Mouse (Mus musculus) B cell, adult 2 months (primary cell): ENCODE data around the gene Slc17a8.
A peak's percentile ranks its signal among the peaks of the same experiment; 100 is the strongest.
"Not testable (repeated sequence)": the region's sequence is repeated elsewhere in the genome, so short reads cannot be mapped to it uniquely, and the experiment has no call there.

Experiments used
- DNase-seq, 2 experiments: peaks; one replicate each; pipeline ENCODE4 v3.0.0; 2022

Slc17a8 gene

DNA sequence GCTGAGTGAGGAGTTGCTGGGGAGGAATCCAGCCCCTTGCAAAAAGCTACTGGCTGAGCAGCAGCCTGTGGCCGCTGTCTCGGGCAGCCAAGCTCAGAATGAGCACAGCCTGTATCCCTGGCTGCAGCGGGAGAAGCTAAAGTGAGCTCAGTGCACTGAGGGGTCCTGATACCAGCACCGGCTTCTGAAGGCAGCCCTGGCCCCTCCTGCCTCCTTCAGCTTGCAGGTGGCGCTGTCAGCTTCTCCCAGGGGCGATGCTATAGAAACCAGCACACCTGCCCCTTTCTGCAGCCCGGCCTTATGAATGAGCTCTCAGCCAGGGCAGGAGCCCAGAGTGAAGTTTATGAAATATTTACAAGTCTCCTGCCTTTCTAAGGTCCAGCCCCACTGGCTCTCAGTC lies at the start of gene Slc17a8:
Slc17a8 (minus strand) TSS at position 125 of the 400 bp plus-strand sequence.
- DNase-seq, result no peak

DNA sequence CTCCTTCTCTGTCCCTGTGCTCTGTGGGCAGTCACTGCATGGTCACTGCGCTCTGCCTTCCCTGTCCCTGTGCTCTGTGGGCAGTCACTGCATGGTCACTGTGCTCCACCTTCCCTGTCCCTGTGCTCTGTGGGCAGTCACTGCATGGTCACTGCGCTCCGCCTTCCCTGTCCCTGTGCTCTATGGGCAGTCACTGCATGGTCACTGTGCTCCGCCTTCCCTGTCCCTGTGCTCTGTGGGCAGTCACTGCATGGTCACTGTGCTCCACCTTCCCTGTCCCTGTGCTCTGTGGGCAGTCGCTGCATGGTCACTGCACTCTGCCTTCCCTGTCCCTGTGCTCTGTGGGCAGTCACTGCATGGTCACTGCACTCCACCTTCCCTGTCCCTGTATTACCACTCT lies 49.3 kb upstream of the Slc17a8 start:
- not testable (repeated sequence) for DNase-seq

DNA sequence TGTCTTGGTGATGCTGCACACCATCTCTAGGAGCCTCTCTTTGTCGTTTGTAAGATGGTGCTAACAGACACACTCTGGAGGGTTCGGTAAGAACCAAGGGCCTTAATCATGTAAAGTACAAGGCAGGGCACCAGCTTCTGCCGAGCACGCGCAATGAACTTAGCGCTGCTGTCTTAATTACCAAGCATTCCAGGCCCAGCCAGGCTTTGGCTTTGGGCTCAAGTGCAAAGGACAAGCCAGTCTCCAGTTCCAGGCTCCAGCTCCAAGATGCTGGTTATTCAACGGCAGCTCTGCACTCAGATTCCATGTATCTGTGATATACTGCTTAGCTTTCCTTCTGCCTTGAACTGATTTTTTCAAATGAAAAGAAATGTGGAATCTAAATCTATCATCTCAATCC lies 46.5 kb upstream of the Slc17a8 start:
- no peak for DNase-seq

DNA sequence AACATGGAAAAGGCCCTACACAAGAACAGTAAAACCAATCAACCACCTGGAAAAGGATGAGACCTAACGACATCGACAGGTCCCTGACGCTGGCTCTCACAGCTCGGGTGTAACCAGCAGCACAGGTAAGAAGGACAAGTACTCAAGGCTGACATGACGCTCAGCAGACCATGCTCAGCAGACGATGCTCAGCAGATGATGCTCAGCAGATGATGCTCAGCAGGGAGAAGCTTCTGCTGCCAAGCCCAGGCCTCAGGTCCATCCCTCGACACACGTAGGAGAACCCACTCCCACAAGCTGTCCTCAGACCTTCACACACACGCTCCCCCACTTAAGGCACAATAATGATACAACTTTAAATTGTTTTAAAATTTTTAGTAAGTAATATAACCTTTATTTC lies 44.6 kb upstream of the Slc17a8 start:
- no peak for DNase-seq

DNA sequence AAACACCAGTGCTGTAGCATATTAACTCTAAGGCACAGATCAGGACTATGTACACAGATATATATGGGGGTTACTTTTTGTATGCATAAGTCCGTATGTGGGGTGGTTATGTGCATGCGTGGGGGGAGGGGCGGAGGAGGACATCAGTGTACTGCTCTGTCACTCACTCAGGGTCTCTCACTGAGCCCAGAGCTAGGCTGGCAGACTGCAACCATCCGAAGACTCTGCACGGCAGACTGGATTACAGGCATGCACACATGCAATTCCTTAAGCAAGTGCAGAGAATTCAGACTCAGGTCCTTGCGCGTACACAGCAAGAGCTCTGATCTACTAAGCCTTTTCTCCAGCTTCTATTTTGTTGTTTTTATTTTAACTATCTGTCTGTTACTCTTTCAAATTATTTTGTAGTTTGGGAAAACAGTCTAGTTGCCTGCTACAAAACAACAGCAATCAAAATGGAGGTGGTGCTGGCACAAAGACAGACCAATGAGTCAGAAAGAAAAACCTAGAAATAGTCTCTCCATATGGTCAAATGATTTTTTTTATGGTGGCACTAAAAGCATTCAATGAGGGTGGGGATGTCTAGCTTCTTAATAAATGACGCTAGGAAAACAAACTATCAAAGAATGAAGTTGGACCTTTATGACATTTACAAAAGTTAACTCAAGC lies 44.1 kb upstream of the Slc17a8 start:
- DNase-seq, result no peak

DNA sequence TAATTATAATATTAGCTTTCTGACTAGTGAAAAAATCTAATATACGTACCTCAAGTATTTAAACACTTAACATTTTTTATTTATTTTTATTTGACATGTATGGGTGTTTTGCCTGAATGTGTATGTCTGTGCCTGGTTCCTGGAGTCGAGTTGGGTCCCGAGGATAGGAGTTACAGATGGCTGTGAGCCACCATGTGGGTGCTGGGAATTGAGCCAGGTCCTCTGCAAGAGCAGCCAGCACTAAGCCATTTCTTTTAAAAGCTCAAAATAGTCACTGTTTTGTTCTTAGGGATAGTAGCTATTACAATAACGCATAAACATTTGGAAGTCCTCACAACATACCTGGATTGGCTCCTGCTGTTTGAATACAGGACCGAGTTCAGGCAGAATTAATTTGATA lies 35.3 kb upstream of the Slc17a8 start:
- DNase-seq, result no peak

DNA sequence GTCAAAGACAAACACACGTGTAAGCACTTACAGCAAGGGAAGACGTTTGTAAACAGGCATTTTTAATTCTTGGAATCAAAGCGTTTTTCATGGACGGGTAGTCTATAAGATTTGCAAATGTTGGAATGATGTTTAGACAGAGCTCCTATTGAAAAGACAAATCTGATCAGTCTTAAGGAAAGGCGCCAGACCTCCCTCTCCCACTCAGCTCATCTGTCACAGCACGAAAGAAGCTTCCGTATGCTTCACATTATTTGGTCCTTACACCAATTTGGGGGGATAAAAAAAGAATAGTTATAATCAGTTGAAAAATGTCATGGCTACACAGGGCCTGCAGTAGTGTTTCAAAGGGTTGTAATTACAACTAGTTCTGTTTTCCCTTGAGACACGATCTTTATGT lies 31.9 kb upstream of the Slc17a8 start:
- DNase-seq, result no peak

DNA sequence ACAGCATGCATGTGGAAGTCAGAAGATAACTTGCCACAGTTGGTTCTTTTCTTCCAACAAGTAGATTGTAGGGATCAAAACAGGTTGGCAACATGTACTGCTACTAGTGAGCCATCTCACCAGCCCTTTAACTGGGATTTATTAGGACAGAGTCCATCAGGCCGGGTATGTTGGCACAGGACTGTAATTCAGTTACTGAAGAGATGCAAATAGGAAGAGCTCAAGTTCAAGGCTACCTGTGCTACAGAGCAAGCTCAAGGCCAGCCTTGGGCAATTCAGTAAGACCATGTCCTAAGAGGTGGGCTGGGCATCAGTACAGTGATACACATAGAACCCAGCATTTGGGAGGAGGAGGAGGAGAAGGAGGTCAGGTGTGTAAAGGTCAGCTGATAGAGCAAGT lies 30.6 kb upstream of the Slc17a8 start:
- DNase-seq, result no peak

DNA sequence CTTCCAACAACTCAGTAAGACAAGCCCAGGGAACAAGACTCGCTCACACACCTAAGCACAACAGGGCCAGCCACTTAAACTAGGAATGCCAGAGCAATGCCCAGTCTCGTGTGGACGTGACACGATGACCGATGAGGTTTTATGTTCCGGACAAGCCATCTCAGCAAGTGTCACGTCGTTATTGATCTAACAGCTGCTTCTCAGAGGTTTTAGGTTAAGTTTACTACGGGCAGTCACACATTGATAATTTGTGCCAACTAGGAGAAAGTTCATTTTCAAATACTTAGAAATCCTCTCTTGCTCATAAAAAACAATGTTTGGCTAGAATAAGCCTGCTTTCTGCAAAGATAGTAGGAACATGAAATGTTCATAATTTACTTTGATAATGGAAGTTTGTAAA lies 25.9 kb upstream of the Slc17a8 start:
- DNase-seq, result no peak

DNA sequence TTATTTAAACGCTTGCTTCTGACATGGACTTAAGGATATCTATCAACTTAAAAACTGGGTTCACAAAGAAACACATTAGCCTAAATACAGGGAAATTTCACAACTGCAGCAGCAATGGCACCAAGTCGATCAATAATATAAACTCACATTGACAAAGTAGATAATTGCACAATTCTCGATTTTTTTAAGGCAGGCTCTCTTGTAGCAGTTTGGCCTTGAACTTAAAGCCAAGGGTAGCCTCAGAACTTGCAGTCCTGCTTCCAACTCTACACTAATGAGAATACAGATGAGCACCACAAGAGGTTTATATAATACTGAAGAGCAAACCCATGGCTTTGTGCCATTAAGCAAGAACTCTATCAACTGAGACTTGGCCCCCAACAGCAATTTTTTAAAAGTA lies 15.9 kb upstream of the Slc17a8 start:
- DNase-seq, result no peak

DNA sequence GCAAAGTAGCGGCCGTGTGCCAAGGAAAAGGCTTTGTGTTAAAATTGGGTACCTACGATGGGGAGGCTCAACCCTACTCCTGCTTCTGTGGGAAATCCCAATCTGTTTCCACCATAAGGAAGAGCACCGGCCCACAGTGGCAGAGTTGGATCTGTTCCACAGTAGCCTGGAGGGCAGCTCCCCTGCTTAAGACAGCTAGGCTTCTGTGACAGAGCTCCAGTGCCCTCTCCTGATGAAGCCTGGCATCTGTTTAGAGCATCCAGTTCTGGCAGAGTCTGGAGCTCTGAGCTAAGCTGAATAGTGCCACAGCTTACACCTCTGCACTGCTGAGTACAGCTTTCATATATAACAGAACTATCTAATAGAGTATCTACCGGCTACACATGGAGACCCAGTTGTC lies 14.0 kb upstream of the Slc17a8 start:
- no peak for DNase-seq

DNA sequence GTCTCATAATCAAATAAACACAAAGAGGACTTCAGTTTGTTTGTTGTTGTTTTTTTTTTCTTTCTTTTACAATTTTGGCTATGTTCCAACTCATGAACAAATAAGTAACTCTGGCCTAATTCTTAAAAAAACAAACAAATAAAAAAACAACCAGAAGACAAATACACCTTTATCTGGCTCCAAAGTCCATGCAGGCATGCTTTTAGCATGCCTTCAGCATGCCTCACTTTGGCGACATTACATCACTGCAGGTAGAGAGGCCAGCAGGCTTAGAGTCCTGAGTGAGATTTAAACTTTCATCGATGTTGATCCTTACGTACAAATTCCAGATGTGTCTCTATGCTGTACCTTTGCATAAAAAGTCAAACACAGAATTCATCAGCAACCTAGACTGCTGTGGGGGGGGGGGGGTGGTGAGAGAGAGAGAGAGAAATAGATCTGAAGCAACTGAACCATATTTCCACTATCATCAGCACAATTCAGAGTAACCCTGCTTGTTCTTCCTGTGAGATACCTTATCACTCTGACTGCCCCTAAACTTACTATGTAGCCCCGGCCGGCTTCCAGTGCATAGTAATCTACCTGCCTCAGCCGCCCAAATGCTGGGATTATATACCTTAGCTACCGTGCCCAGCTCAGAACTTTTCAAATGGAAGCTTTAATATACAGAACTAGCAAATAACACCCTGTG lies 12.8 kb upstream of the Slc17a8 start:
- no peak for DNase-seq

DNA sequence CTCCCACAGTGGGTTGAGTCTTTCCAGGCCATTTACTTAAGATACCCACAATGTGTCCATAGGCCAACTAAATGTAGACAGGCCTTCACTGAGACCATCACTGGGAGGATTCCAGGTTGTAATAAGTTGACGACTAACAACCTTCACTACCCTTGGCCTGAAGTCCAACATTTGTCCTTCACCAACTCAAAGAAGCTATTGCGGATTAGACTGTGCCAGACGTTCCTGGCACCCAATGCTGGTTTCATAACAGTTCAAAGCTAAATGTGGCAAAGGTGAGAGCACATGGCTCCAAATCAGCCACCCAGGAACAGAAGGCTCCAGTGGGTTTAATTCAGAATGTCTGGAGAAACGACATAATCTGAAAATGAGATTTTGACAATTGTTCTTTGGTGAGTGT lies 12.1 kb upstream of the Slc17a8 start:
- DNase-seq, result no peak

DNA sequence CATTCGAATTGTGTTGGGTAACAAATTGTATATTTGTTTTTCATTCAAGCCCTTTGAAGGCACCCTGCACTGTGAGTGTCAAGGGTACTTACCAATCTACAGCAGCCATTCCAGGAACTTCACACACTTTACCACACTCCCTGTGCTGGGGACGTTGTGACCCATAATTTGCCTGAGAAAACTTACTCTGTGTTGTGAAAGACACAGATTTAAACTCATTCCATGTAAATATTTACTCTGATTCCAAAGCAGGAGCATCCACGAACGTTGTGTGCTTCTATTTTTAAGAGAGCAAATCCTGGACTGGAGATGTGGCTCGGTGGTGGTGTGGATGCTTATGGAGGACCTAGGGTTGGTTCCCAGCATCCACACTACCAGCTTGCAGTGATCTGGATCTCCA lies 10.8 kb upstream of the Slc17a8 start:
- DNase-seq, result no peak

DNA sequence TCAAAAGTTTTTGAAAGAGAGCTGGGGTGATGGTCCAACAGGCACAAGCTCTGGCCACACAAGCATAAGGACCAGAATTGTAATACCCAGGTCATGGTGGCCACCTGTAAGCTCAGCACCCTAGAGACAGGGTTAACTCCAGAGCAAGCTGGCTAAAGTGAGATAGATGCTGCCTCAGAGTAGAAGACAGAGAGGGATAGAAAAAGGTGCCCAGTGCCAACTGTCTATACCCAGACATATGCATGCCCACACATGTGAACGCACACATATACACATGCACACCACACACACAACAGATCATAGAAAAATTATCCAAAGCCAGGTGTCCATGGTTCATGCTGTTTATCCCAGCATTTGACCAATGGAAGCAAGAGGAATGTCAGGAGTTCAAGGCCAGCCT lies 9.5 kb upstream of the Slc17a8 start:
- no peak for DNase-seq

DNA sequence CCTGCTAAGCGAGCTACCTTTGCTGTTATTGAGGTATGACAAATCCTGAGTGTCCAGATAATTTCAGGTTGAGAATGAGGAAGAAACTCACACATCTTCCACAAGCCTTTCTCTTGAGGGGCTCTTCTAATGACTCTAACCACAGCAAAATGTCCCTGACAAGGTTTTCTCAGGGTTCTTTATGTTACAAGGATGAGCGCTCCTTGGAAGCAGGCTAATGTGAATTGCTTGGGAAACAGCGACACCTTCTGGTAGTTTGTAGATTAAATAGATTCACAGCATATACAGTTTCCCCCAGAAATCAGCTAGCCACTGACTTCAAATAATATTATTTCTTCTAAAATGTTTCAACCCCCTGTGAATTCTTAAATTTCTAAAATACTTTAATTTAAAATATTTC lies 9.0 kb upstream of the Slc17a8 start:
- DNase-seq, result peak; percentile 39 to 45

DNA sequence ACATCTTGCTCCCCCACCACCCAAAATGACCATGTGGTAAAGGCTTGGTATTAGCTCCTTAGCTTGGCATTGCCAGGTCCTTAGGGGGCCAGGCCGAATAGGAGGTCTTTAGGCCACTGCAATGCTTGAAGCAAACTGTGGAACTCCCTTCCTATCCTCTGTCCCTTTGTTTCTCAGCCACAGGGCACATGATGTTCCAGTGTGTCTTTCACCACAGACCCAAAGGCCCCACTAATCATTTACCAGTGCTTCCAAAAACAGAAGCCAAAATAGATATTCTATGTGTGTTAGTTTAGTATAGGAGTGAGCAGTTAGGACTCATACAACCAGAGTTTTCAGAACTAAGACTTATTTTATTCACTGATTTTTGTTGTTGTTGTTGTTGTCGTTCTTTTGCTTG lies 5.7 kb upstream of the Slc17a8 start:
- no peak for DNase-seq

DNA sequence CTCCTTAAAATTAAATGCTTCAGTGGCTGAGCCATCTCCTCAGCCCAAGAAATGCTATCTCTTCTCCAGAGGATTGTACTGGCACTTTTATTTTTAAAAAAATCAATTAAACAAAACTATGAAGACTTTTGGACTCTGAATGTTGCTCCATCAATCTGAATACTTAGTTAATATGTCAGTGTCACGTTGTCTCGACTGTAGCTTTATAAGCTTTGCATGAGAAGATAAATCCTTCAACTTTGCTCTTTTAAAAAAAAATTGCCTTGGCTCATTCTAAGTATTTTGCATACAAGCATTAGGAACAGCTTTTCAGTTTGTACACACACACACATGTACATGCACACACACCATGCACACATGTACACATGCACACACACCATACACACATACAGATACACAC lies 3.1 kb upstream of the Slc17a8 start:
- DNase-seq, result no peak

DNA sequence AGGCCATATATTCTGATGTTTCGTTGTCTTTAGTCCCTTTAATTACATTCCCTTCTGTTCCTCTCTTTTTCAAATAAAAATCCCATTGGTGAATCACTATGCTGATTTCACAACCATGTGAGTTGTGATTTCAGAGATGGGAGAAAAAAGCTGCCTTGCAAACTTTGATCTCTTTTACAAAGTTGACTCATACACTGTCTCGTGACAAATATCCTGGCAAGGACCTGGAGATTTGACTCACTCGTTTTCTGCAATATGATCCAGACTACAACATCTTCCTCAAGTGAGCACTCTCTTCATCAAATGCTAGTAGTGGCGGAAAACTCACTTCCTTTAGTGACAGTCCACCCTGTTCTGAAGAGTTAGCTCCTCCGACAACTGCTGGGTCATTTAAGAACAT lies 21.7 kb downstream of the Slc17a8 start:
- DNase-seq, result no peak

DNA sequence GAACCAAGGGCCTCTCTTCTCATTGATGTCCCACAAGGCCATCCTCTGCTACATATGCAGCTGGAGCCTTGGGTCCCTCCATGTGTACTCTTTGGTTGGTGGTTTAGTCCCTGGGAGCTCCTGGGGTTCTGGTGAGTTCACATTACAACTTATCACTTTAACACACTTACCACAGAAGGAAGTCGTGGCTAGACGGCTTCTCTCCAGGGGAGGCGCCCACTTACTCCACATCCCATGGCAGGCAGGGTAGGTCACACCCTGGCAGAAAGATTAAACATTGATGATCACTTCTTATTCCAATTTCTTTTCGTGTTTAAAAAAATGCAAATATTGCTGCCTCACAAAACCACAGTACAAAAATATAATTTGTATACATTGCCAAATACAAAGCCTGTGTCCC lies 23.8 kb downstream of the Slc17a8 start:
- no peak for DNase-seq

DNA sequence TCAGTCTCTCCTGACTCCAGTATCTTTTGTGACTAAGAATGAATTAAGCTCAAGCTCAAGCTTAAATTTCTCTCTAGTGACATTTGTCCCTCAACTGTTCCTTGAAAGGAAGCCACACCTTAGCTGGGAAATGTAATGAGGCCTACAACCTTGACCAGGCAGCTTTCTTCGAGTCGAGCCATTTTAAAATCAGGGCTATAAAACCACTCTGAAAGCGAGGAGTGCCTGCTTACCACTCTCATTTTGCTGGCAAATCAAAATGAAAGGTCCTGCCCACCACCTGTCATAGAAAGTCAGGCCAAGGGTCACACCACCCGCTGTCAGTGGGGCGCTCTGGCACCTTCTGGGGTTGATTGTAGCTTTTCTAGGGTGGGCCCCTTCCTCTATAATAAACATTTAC lies 25.1 kb downstream of the Slc17a8 start:
- DNase-seq, result no peak

DNA sequence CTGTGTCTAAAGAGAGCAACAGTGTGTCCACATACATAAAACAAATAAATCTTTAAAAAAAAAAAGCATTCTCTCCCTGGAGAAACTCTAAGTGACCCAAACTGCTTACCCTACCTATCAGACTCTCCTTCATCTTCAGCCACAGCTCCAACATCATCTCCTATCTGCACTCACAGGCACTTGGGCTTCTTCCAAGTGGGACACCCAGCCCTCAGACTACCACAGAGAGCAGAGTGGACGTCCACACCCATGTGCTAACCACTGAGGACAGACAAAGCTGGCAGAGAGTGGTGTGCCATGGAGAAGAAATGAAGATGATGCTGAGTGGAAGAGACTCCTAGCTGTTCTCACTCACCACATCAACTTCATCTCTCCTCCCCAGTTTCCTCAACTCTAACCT lies 25.5 kb downstream of the Slc17a8 start:
- no peak for DNase-seq

DNA sequence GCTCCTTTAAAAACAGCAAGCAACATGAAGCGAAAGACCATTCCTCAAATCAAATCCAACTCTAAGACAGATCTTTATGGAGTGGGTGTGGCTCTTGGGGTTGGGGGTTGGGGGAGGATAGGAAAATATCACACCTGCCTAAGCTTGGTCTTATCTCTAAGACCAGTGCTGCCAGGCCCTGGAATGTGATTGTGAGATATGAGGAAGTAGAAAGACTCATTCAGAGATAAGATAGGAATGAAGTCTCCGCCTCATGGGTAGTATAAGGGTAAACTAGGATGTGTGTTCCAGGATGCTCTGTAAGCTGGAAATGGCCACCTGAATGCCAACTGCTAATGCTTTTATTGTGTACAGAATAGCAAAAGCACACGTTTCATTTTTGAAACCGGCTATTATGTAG lies 26.7 kb downstream of the Slc17a8 start:
- no peak for DNase-seq

DNA sequence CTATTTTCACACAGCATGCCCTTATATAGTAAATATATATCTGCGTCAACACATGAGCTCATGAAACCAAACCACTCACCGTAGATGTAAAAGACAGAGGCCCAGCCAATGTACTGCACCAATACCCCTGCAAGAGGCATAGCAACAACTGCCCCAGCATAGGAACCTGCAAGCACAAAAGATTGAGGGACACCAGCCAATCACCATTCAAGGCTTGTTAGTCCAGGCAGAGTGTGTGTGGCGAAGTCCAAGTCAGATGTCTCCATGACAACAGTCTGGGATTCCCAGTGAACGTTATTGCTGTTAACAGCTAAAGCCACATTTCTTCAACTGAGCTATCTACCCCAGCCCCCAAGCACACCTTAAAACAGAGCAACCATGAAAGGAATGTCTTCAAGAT lies 28.3 kb downstream of the Slc17a8 start:
- DNase-seq, result no peak

DNA sequence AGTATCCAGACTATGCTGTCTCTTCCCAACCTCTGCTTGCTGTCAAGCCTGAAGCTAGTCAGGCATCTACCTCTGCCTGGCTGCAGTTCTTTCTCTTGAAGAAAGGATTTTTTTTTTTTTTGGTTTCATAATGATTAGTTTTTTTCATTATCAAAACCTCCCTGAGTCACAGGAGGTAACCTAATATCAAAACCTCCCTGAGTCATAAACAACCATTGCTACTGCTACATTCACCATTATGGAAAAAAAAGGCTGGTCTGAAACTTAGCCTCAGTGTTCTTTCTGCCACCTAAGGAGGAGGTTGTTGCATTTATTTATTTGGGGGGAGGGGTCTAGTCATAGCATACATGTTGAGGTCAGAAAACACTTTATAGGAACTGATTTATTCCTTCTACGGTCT lies 31.2 kb downstream of the Slc17a8 start:
- no peak for DNase-seq
